Mouse (Mus musculus) limb, embryonic 14.5 days (tissue): ENCODE data around the gene Armcx6. TPM values are rescaled to one million over a fixed set of nuclear protein-coding genes. Genes with fewer than 3 reads are reported as not detected.

Experiments
- ATAC-seq: fragments of 200-750 bp; cut with Nextera tagmentation; 2 replicates; pipeline ENCODE4 v1.8.0; 2017; ENCODE audit warnings: low read depth, moderate number of reproducible peaks, moderate TSS enrichment; ENCODE audit not compliant: low FRiP score
- DNase-seq: peaks from one replicate; pipeline ENCODE4 v3.0.0-alpha.2; 2015; ENCODE audit warnings: low spot score
- H3K27ac ChIP-seq: fragments of 300-500 bp; sonication (generic); replicated peaks from 2 replicates; pipeline ENCODE4 v1.5.1; 2014; ENCODE audit warnings: low read depth, mild to moderate bottlenecking, low read length, moderate library complexity, mixed read lengths
- H3K27me3 ChIP-seq: fragments of 300-500 bp; sonication (generic); 2 replicates; pipeline ENCODE4 v1.6.1; 2014; ENCODE audit warnings: low read length, mixed read lengths; ENCODE audit not compliant: control insufficient read depth, insufficient read depth
- H3K36me3 ChIP-seq: fragments of 300-500 bp; sonication (generic); 2 replicates; pipeline ENCODE4 v1.6.1; 2014; ENCODE audit warnings: mild to moderate bottlenecking, low read length, moderate library complexity, mixed read lengths; ENCODE audit not compliant: control insufficient read depth, insufficient read depth
- H3K4me1 ChIP-seq: fragments of 300-500 bp; sonication (generic); 2 replicates; pipeline ENCODE4 v1.6.1; 2014; ENCODE audit warnings: antibody characterized with exemption, low read length, mixed read lengths; ENCODE audit not compliant: control insufficient read depth, insufficient read depth
- H3K4me2 ChIP-seq: fragments of 300-500 bp; sonication (generic); replicated peaks from 2 replicates; pipeline ENCODE4 v1.6.1; 2014; ENCODE audit warnings: low read depth, mild to moderate bottlenecking, low read length, moderate library complexity; ENCODE audit not compliant: severe bottlenecking
- H3K4me3 ChIP-seq: fragments of 300-500 bp; sonication (generic); replicated peaks from 2 replicates; pipeline ENCODE4 v1.5.1; 2014; ENCODE audit warnings: low read length
- H3K9ac ChIP-seq: fragments of 300-500 bp; sonication (generic); 2 replicates; pipeline ENCODE4 v1.6.1; 2014; ENCODE audit warnings: mild to moderate bottlenecking, low read depth, low read length, moderate library complexity; ENCODE audit not compliant: severe bottlenecking
- H3K9me3 ChIP-seq: fragments of 300-500 bp; sonication (generic); 2 replicates; pipeline ENCODE4 v1.6.1; 2016; ENCODE audit warnings: low read length; ENCODE audit not compliant: control insufficient read depth
- POLR2A ChIP-seq: fragments of 200-500 bp; IDR thresholded peaks from 2 replicates; pipeline ENCODE4 v1.8.0; 2012; ENCODE audit warnings: inconsistent platforms, mild to moderate bottlenecking, moderate library complexity, borderline replicate concordance; ENCODE audit not compliant: insufficient read depth, insufficient read length; ENCODE audit errors: extremely low read depth
- WGBS: fragments of 180-500 bp; shearing (Covaris S2); extraction: QIAGEN DNeasy Blood & Tissue Kit; methylation state at CpG from one replicate; pipeline ENCODE4 v1.1.7; 2014; 5-methylcytosine and 5-hydroxymethylcytosine counted together
- microRNA-seq: library from miRNA; unstranded; fragments of <30 nt; microRNA quantifications from one replicate; pipeline ENCODE4, GENCODE M21; 2016
- polyA plus RNA-seq, 2 experiments: library from polyadenylated mRNA; depleted of rRNA in 1 of 2; stranded (reverse) in 1 of 2; unstranded in 1 of 2; fragments of >200 nt; fragmentation: Nextera tagmentation in 1 of 2; extraction: Ambion mirVana in 1 of 2; gene quantifications; 2 replicates each; pipeline versions ENCODE4 v1.2.1 to v1.2.3; 2012 to 2014

The Armcx6 gene
- polyA plus RNA-seq, 2 experiments, result 34.5 to 49.3 TPM

DNA sequence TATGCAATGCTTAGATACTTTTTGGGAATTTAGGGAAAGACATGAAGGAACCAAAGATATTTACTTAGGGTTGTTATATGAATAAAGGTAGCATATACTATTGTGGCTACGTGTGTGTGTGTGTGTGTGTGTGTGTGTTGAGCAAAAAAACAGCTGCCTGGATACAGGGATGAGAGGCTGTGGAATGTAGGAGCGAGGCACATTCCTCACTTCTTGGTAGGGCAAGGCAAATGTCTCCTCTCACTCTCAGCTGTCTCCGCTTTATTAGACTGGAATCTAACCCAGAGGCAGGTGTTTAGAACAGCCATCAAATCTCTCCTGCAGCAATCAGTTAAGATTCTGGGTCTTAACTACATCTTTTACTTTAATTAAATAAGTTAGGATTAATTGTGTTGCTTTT, 34.4 kb downstream of the Armcx6 start:
- DNase-seq, result no peak
- H3K9ac ChIP-seq, result no peak overlapping the region
- no peaks in the 10 kb centered on the region for H3K9me3 ChIP-seq
- H3K27ac ChIP-seq, result no peak overlapping the region
- no peaks in the 10 kb centered on the region; the same call in 1 of the 2 replicates for H3K27me3 ChIP-seq
- no peaks in the 10 kb centered on the region for H3K4me1 ChIP-seq
- H3K4me2 ChIP-seq, result no peak overlapping the region
- 44% methylated on average over 3 of the region's 3 CpGs for WGBS
- peaks cover 18% of the 10 kb centered on the region; the same call in 1 of the 2 replicates for H3K36me3 ChIP-seq
- TF ChIP-seq POLR2A, result no peak
- no peak for ATAC-seq
- no peak overlapping the region for H3K4me3 ChIP-seq

Small RNA genes within 50 kb of the gene (microRNA-seq; reads per million reads assigned to microRNA genes)
- not detected for gene Mir7093

Other genes starting within 250 kb of the Armcx6 start
- gene Timm8a1, start 209.6 kb downstream of the Armcx6 start, polyA plus RNA-seq (2012; rRNA removed), result 11.7 and 16.2 TPM in 2 replicates
- gene Timm8a1, start 209.6 kb downstream of the Armcx6 start, polyA plus RNA-seq (2014; fragmentation: Nextera tagmentation; extraction: Ambion mirVana), result 66.2 and 67.1 TPM in 2 replicates
- 1.5 and 2.3 TPM in 2 replicates for gene Btk, start 167.8 kb downstream of the Armcx6 start, polyA plus RNA-seq (2012; rRNA removed)
- gene Btk, start 167.8 kb downstream of the Armcx6 start, polyA plus RNA-seq (2014; fragmentation: Nextera tagmentation; extraction: Ambion mirVana), result 1.8 and 1.9 TPM in 2 replicates
- 891 and 1,926 TPM in 2 replicates for gene Rpl36a, start 165.8 kb downstream of the Armcx6 start, polyA plus RNA-seq (2012; rRNA removed)
- 471 and 533 TPM in 2 replicates for gene Rpl36a, start 165.8 kb downstream of the Armcx6 start, polyA plus RNA-seq (2014; fragmentation: Nextera tagmentation; extraction: Ambion mirVana)
- gene Gla, start 150.3 kb downstream of the Armcx6 start, polyA plus RNA-seq (2012; rRNA removed), result 3.1 and 3.8 TPM in 2 replicates
- gene Gla, start 150.3 kb downstream of the Armcx6 start, polyA plus RNA-seq (2014; fragmentation: Nextera tagmentation; extraction: Ambion mirVana), result 2.7 and 4.9 TPM in 2 replicates
- 62.7 and 87.2 TPM in 2 replicates for gene Hnrnph2, start 150.2 kb downstream of the Armcx6 start, polyA plus RNA-seq (2012; rRNA removed)
- 91.5 and 99.5 TPM in 2 replicates for gene Hnrnph2, start 150.2 kb downstream of the Armcx6 start, polyA plus RNA-seq (2014; fragmentation: Nextera tagmentation; extraction: Ambion mirVana)
- gene Armcx4, start 64.9 kb downstream of the Armcx6 start, polyA plus RNA-seq (2012; rRNA removed), result 22.3 and 30.9 TPM in 2 replicates
- 7.1 TPM in 2 replicates for gene Armcx4, start 64.9 kb downstream of the Armcx6 start, polyA plus RNA-seq (2014; fragmentation: Nextera tagmentation; extraction: Ambion mirVana)
- gene Armcx1, start 33.5 kb downstream of the Armcx6 start, polyA plus RNA-seq (2012; rRNA removed), result 44.7 and 74.6 TPM in 2 replicates
- gene Armcx1, start 33.5 kb downstream of the Armcx6 start, polyA plus RNA-seq (2014; fragmentation: Nextera tagmentation; extraction: Ambion mirVana), result 50.3 and 55.5 TPM in 2 replicates
- 56.8 and 70.2 TPM in 2 replicates for gene Armcx3, start 5.2 kb upstream of the Armcx6 start, polyA plus RNA-seq (2012; rRNA removed)
- 89.1 and 93.9 TPM in 2 replicates for gene Armcx3, start 5.2 kb upstream of the Armcx6 start, polyA plus RNA-seq (2014; fragmentation: Nextera tagmentation; extraction: Ambion mirVana)
- gene Armcx2, start 57.8 kb upstream of the Armcx6 start, polyA plus RNA-seq (2012; rRNA removed), result 92.5 and 93.3 TPM in 2 replicates
- gene Armcx2, start 57.8 kb upstream of the Armcx6 start, polyA plus RNA-seq (2014; fragmentation: Nextera tagmentation; extraction: Ambion mirVana), result 83.8 and 86.0 TPM in 2 replicates
- 0.40 and 0.52 TPM in 2 replicates for gene Nxf2, start 213.3 kb upstream of the Armcx6 start, polyA plus RNA-seq (2012; rRNA removed)
- 0.70 and 0.88 TPM in 2 replicates for gene Nxf2, start 213.3 kb upstream of the Armcx6 start, polyA plus RNA-seq (2014; fragmentation: Nextera tagmentation; extraction: Ambion mirVana)